Mouse (Mus musculus): ENCODE data around the gene Tenm3. TPM values are rescaled to one million over a fixed set of nuclear protein-coding genes. Genes with fewer than 3 reads are reported as not detected.
A peak's percentile ranks its signal among the peaks of the same experiment; 100 is the strongest.

Gene Tenm3
- polyA plus RNA-seq, 1 experiment = 18.2 TPM

- Histone ChIP-seq H3ac (ENCODE audit: control insufficient read depth, insufficient read length, low read depth) (peak overlapping the region; percentile 58), H3K79me3 (ENCODE audit: low read depth) (no peaks in the 10 kb centered on the region), H3K27me3 (ENCODE audit: control insufficient read depth, insufficient read depth, insufficient read length) (no peaks in the 10 kb centered on the region), H3K36me3 (ENCODE audit: control insufficient read depth, insufficient read depth) (no peaks in the 10 kb centered on the region), H3K4me3 (ENCODE audit: insufficient read depth, poor library complexity, severe bottlenecking) (peak overlapping the region; percentile 50), H3K79me2 (ENCODE audit: control insufficient read depth, insufficient read depth) (peaks cover 22% of the 10 kb centered on the region)
- no peak for TF ChIP-seq MYOG (IDR thresholded peaks at IDR 0.05; ENCODE audit: control insufficient read depth, extremely low read depth, insufficient read length)
- no peak for TF ChIP-seq MYOD1 (IDR thresholded peaks at IDR 0.05; ENCODE audit: control insufficient read depth, insufficient read length, low read depth)
- no peak for TF ChIP-seq USF1 (IDR thresholded peaks at IDR 0.05; ENCODE audit: low read depth)
- TF ChIP-seq CTCF (IDR thresholded peaks at IDR 0.05; ENCODE audit: control insufficient read depth, insufficient read depth, insufficient read length) = no peak
- TF ChIP-seq MAX (IDR thresholded peaks at IDR 0.05) = no peak
- TF ChIP-seq CEBPB (IDR thresholded peaks at IDR 0.05; ENCODE audit: low read depth) = no peak
- TF ChIP-seq FOSL1 (IDR thresholded peaks at IDR 0.05; ENCODE audit: insufficient read depth, low read length, poor library complexity, severe bottlenecking) = no peak
Observed at GRCm38 (mm10) chr8:48553791-48554288, 289.9 kb downstream of the Tenm3 start.

- TF ChIP-seq MYOG (IDR thresholded peaks at IDR 0.05; ENCODE audit: control insufficient read depth, extremely low read depth, insufficient read length) = no peak
- TF ChIP-seq FOSL1 (IDR thresholded peaks at IDR 0.05; ENCODE audit: insufficient read depth, low read length, poor library complexity, severe bottlenecking) = no peak
- no peak for TF ChIP-seq CEBPB (IDR thresholded peaks at IDR 0.05; ENCODE audit: low read depth)
- no peak for TF ChIP-seq MAX (IDR thresholded peaks at IDR 0.05)
- no peak for TF ChIP-seq MYOD1 (IDR thresholded peaks at IDR 0.05; ENCODE audit: control insufficient read depth, insufficient read length, low read depth)
- TF ChIP-seq CTCF (IDR thresholded peaks at IDR 0.05; ENCODE audit: control insufficient read depth, insufficient read depth, insufficient read length) = no peak
- TF ChIP-seq USF1 (IDR thresholded peaks at IDR 0.05; ENCODE audit: low read depth) = no peak
Observed at GRCm38 (mm10) chr8:48552306-48552705, 291.4 kb downstream of the Tenm3 start.

DNA sequence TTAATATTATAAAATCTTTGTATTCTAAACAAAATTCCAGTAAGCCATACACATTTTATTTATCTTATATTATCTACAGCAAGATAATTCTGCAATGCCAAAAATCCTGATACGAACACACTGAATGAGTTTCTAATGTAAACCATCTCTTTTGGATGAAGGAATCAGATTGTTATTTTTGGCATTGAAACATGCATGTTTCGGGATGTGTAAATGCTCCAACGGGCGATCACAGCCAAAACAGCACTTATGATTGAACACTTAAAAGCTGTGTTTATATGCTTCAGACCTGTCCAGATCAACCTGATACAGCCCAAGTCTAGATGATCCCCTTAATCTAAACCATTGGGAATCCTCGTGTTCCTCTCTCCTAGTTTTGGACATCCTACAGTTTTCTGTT lies 292.4 kb downstream of the Tenm3 start:
- Histone ChIP-seq H3K36me3 (ENCODE audit: control insufficient read depth, insufficient read depth) (no peaks in the 10 kb centered on the region), H3K79me2 (ENCODE audit: control insufficient read depth, insufficient read depth) (peaks cover 25% of the 10 kb centered on the region), H3K79me3 (ENCODE audit: low read depth) (peaks cover 2% of the 10 kb centered on the region), H3K4me3 (ENCODE audit: insufficient read depth, poor library complexity, severe bottlenecking) (no peak overlapping the region), H3ac (ENCODE audit: control insufficient read depth, insufficient read length, low read depth) (no peak overlapping the region), H3K27me3 (ENCODE audit: control insufficient read depth, insufficient read depth, insufficient read length) (no peaks in the 10 kb centered on the region)
- TF ChIP-seq MYOD1 (IDR thresholded peaks at IDR 0.05; ENCODE audit: control insufficient read depth, insufficient read length, low read depth) (no peak), FOSL1 (IDR thresholded peaks at IDR 0.05; ENCODE audit: insufficient read depth, low read length, poor library complexity, severe bottlenecking) (no peak), CTCF (IDR thresholded peaks at IDR 0.05; ENCODE audit: control insufficient read depth, insufficient read depth, insufficient read length) (no peak), MYOG (IDR thresholded peaks at IDR 0.05; ENCODE audit: control insufficient read depth, extremely low read depth, insufficient read length) (no peak), MAX (IDR thresholded peaks at IDR 0.05) (no peak), USF1 (IDR thresholded peaks at IDR 0.05; ENCODE audit: low read depth) (no peak), CEBPB (IDR thresholded peaks at IDR 0.05; ENCODE audit: low read depth) (no peak)

More at GRCm38 (mm10) chr8:48552306-48552705, 291.4 kb downstream of the Tenm3 start:
- Histone ChIP-seq H3K27me3 (ENCODE audit: control insufficient read depth, insufficient read depth, insufficient read length) (no peaks in the 10 kb centered on the region), H3K36me3 (ENCODE audit: control insufficient read depth, insufficient read depth) (no peaks in the 10 kb centered on the region), H3K79me3 (ENCODE audit: low read depth) (peaks cover 2% of the 10 kb centered on the region), H3ac (ENCODE audit: control insufficient read depth, insufficient read length, low read depth) (no peak overlapping the region), H3K4me3 (ENCODE audit: insufficient read depth, poor library complexity, severe bottlenecking) (no peak overlapping the region), H3K79me2 (ENCODE audit: control insufficient read depth, insufficient read depth) (peaks cover 25% of the 10 kb centered on the region)

- H3ac ChIP-seq (ENCODE audit: control insufficient read depth, insufficient read length, low read depth) = no peak overlapping the region
- H3K36me3 ChIP-seq (ENCODE audit: control insufficient read depth, insufficient read depth) = no peaks in the 10 kb centered on the region
- TF ChIP-seq MYOD1 (IDR thresholded peaks at IDR 0.05; ENCODE audit: control insufficient read depth, insufficient read length, low read depth) (no peak), MAX (IDR thresholded peaks at IDR 0.05) (no peak), FOSL1 (IDR thresholded peaks at IDR 0.05; ENCODE audit: insufficient read depth, low read length, poor library complexity, severe bottlenecking) (no peak), CTCF (IDR thresholded peaks at IDR 0.05; ENCODE audit: control insufficient read depth, insufficient read depth, insufficient read length) (no peak), USF1 (IDR thresholded peaks at IDR 0.05; ENCODE audit: low read depth) (no peak)
- no peak overlapping the region for H3K4me3 ChIP-seq (ENCODE audit: insufficient read depth, poor library complexity, severe bottlenecking)
- peaks cover 3% of the 10 kb centered on the region for H3K79me3 ChIP-seq (ENCODE audit: low read depth)
- H3K27me3 ChIP-seq (ENCODE audit: control insufficient read depth, insufficient read depth, insufficient read length) = no peaks in the 10 kb centered on the region
- H3K79me2 ChIP-seq (ENCODE audit: control insufficient read depth, insufficient read depth) = peaks cover 20% of the 10 kb centered on the region
Observed at GRCm38 (mm10) chr8:48548908-48549307, 294.8 kb downstream of the Tenm3 start.

DNA sequence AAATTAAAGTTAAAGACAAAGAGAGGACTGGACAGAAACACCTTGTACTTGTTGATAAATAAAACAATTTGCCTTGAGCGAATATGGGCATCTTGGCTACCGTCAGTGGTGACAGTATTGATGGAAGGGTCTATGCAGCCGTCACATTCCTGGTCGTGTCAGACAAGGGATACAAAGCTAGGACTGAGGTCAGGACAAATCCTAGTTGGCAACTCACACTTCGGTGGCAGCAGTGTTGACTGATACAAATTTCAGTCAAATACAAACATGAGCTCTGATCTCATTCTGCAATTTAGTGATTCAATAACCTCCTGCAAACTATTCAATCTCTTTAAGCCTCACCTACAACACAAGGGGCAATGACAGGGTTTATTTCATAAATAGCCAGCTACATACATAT lies 298.1 kb downstream of the Tenm3 start:
- Histone ChIP-seq H3K4me3 (ENCODE audit: insufficient read depth, poor library complexity, severe bottlenecking) (no peak overlapping the region), H3K27me3 (ENCODE audit: control insufficient read depth, insufficient read depth, insufficient read length) (no peaks in the 10 kb centered on the region), H3ac (ENCODE audit: control insufficient read depth, insufficient read length, low read depth) (no peak overlapping the region), H3K79me3 (ENCODE audit: low read depth) (peaks cover 3% of the 10 kb centered on the region), H3K36me3 (ENCODE audit: control insufficient read depth, insufficient read depth) (no peaks in the 10 kb centered on the region), H3K79me2 (ENCODE audit: control insufficient read depth, insufficient read depth) (peaks cover 18% of the 10 kb centered on the region)
- TF ChIP-seq CTCF (IDR thresholded peaks at IDR 0.05; ENCODE audit: control insufficient read depth, insufficient read depth, insufficient read length) (no peak), CEBPB (IDR thresholded peaks at IDR 0.05; ENCODE audit: low read depth) (no peak), MYOD1 (IDR thresholded peaks at IDR 0.05; ENCODE audit: control insufficient read depth, insufficient read length, low read depth) (no peak), MAX (IDR thresholded peaks at IDR 0.05) (no peak), USF1 (IDR thresholded peaks at IDR 0.05; ENCODE audit: low read depth) (no peak)

DNA sequence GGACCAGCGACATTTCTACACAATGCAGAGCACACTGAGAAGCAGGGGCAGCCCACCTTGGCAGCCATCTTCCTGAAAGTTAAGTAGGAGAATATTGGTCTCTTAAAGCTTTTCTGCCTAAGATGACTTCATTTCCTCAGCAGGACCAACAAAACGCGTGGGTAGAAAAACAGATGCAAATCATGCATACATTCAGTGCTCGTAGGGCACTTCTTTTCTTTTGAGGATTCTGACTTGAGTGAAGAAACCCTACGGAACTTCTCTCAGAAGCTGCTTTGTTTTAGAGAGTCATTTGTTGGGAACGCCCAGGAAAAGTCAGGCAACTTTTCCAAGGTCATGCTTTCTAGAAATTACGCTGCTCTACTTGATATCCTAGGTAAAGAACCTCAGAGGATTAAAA lies 298.9 kb downstream of the Tenm3 start:
- Histone ChIP-seq H3K27me3 (ENCODE audit: control insufficient read depth, insufficient read depth, insufficient read length) (no peaks in the 10 kb centered on the region), H3K79me2 (ENCODE audit: control insufficient read depth, insufficient read depth) (peaks cover 11% of the 10 kb centered on the region), H3K4me3 (ENCODE audit: insufficient read depth, poor library complexity, severe bottlenecking) (no peak overlapping the region), H3ac (ENCODE audit: control insufficient read depth, insufficient read length, low read depth) (no peak overlapping the region), H3K79me3 (ENCODE audit: low read depth) (peaks cover 3% of the 10 kb centered on the region), H3K36me3 (ENCODE audit: control insufficient read depth, insufficient read depth) (no peaks in the 10 kb centered on the region)
- no peak for TF ChIP-seq CEBPB (IDR thresholded peaks at IDR 0.05; ENCODE audit: low read depth)
- no peak for TF ChIP-seq USF1 (IDR thresholded peaks at IDR 0.05; ENCODE audit: low read depth)
- TF ChIP-seq CTCF (IDR thresholded peaks at IDR 0.05; ENCODE audit: control insufficient read depth, insufficient read depth, insufficient read length) = no peak
- no peak for TF ChIP-seq MAX (IDR thresholded peaks at IDR 0.05)
